Mouse (Mus musculus): ENCODE measurements at regions not wholly inside any gene's neighbourhood (a gene's known extent, or its start where the extent isn't known, plus 50 kb on each side); places are given as distances from the start of the nearest gene placed in this dataset.

GRCm38 (mm10) chr4:100626551-100626950, 147.9 kb downstream of the Ube2u start:
- no peak for TF ChIP-seq CTCF (IDR thresholded peaks at IDR 0.05)
- no peak for TF ChIP-seq EP300 (IDR thresholded peaks at IDR 0.05; ENCODE audit: insufficient read depth, low read depth, low read length)
- TF ChIP-seq POLR2A (IDR thresholded peaks at IDR 0.05; ENCODE audit: insufficient read depth, low read depth, low read length), result no peak

Data from heart, adult 2 months (tissue).